Mouse (Mus musculus) myocyte (in vitro differentiated cells): ENCODE measurements at regions not wholly inside any gene's neighbourhood (a gene's known extent, or its start where the extent isn't known, plus 50 kb on each side); places are given as distances from the start of the nearest gene placed in this dataset.

Source experiments
- H3K27me3 ChIP-seq: one replicate; pipeline ENCODE4 v1.6.1; 2011; ENCODE audit not compliant: control insufficient read depth, insufficient read depth, insufficient read length
- H3K36me3 ChIP-seq: one replicate; pipeline ENCODE4 v1.6.1; 2011; ENCODE audit not compliant: control insufficient read depth, insufficient read depth
- H3K4me2 ChIP-seq: one replicate; pipeline ENCODE4 v1.6.1; 2011; ENCODE audit warnings: low read depth, control low read depth
- H3K4me3 ChIP-seq: one replicate; pipeline ENCODE4 v1.5.1; 2011; ENCODE audit warnings: mild to moderate bottlenecking, control low read depth, moderate library complexity
- H3K79me2 ChIP-seq: one replicate; pipeline ENCODE4 v1.6.1; 2011; ENCODE audit not compliant: control insufficient read depth, insufficient read depth
- H3ac ChIP-seq: one replicate; pipeline ENCODE4 v1.6.1; 2011; ENCODE audit not compliant: control insufficient read depth, insufficient read length
- CEBPB ChIP-seq: IDR thresholded peaks from 2 replicates; pipeline ENCODE4 v1.6.1; 2011; ENCODE audit warnings: mild to moderate bottlenecking, moderate library complexity; ENCODE audit not compliant: poor library complexity, insufficient read depth, severe bottlenecking
- E2F4 ChIP-seq: IDR thresholded peaks from one replicate; pipeline ENCODE4 v1.6.1; 2011; ENCODE audit warnings: mild to moderate bottlenecking, control low read depth, moderate library complexity; ENCODE audit not compliant: insufficient read depth
- MAX ChIP-seq: IDR thresholded peaks from one replicate; pipeline ENCODE4 v1.6.1; 2011; ENCODE audit warnings: low read depth, mild to moderate bottlenecking, control low read depth
- MYOD1 ChIP-seq, 3 experiments: IDR thresholded peaks; one replicate each; pipeline ENCODE4 v1.6.1; 2011; ENCODE audit warnings: control low read depth in 2 of 3, low read depth in 2 of 3, mild to moderate bottlenecking in 2 of 3, moderate library complexity in 1 of 3; ENCODE audit not compliant: insufficient read length in 2 of 3, control insufficient read depth in 1 of 3
- MYOG ChIP-seq, 3 experiments: IDR thresholded peaks; one replicate each; pipeline ENCODE4 v1.6.1; 2011; ENCODE audit warnings: control low read depth in 2 of 3, low read depth in 2 of 3, mild to moderate bottlenecking in 2 of 3; ENCODE audit not compliant: insufficient read length in 2 of 3, control insufficient read depth in 1 of 3, insufficient read depth in 1 of 3
- POLR2A ChIP-seq: IDR thresholded peaks from one replicate; pipeline ENCODE4 v1.6.1; 2011; ENCODE audit warnings: low read depth, mild to moderate bottlenecking, control low read depth, moderate library complexity; ENCODE audit not compliant: insufficient read length
- POLR2AphosphoS2 ChIP-seq: IDR thresholded peaks from one replicate; pipeline ENCODE4 v1.6.1; 2011; ENCODE audit warnings: low read depth, control low read depth; ENCODE audit not compliant: insufficient read length
- REST ChIP-seq: IDR thresholded peaks from one replicate; pipeline ENCODE4 v1.6.1; 2011; ENCODE audit warnings: mild to moderate bottlenecking, control low read depth, moderate library complexity; ENCODE audit not compliant: insufficient read depth, insufficient read length
- SRF ChIP-seq: IDR thresholded peaks from one replicate; pipeline ENCODE4 v1.6.1; 2011; ENCODE audit warnings: low read depth; ENCODE audit not compliant: control insufficient read depth, insufficient read length
- TCF12 ChIP-seq: IDR thresholded peaks from one replicate; pipeline ENCODE4 v1.6.1; 2011; ENCODE audit warnings: mild to moderate bottlenecking, control low read depth; ENCODE audit not compliant: poor library complexity, insufficient read depth, severe bottlenecking
- TCF3 ChIP-seq: IDR thresholded peaks from one replicate; pipeline ENCODE4 v1.6.1; 2011; ENCODE audit warnings: low read depth, control low read depth; ENCODE audit not compliant: insufficient read length
- USF1 ChIP-seq: IDR thresholded peaks from one replicate; pipeline ENCODE4 v1.6.1; 2011; ENCODE audit warnings: low read depth, mild to moderate bottlenecking, control low read depth, moderate library complexity

DNA sequence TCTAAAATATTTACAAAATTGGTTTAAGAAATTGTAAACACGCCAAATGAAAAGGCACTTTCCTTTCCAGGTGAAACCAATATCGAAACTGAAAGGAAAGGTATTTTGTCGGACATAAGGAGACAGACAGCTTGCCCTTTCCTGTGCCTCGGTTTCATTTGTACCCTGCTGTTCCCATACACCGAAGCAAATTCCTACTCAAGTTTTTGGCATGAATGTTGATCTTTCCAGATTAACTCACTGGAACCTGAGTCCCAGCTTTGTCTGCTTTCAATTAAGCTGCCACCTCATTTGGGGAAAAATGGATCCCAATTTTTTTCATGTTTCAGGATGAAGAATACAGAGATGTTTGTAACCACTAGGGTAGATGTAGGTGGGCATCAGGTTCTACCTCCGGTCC lies 537.9 kb downstream of the Tm4sf1 start:
- Histone ChIP-seq H3K27me3 (no peaks in the 10 kb centered on the region), H3K79me2 (no peaks in the 10 kb centered on the region), H3K4me2 (no peak overlapping the region), H3K4me3 (no peak overlapping the region), H3ac (no peak overlapping the region), H3K36me3 (no peaks in the 10 kb centered on the region)
- TF ChIP-seq MYOD1 (IDR thresholded peaks at IDR 0.05; ENCODE audit: control insufficient read depth in 1 of 3, insufficient read length in 2 of 3, low read depth in 2 of 3) (no peak), MYOG (IDR thresholded peaks at IDR 0.05; ENCODE audit: control insufficient read depth in 1 of 3, insufficient read depth in 1 of 3, insufficient read length in 2 of 3, low read depth in 2 of 3) (no peak), USF1 (no peak), TCF12 (no peak), MAX (no peak), POLR2AphosphoS2 (no peak), CEBPB (no peak), POLR2A (no peak), E2F4 (no peak), TCF3 (no peak), SRF (no peak)

DNA sequence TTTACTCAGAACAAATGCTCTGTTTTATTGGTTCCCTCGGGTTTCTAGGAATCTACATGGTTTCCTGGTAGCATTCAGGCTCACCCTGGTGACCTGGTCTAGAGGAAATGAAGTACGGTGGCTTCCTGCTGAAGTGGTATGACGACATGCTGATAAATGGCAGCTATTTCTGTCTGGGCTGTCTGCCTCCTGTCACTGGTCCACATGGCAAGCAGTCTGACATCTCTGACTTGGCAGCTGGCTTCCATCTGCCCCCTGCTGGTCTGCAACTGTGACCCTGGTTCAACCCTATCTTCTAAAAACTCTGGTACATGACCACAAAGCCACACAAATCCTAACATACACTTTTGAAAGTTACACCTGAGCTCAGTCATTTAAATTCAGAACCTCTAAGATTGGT lies 548.1 kb downstream of the Tm4sf1 start:
- Histone ChIP-seq H3K79me2 (no peaks in the 10 kb centered on the region), H3K4me2 (peak overlapping the region; percentile 36), H3ac (no peak overlapping the region), H3K27me3 (no peaks in the 10 kb centered on the region), H3K4me3 (no peak overlapping the region), H3K36me3 (no peaks in the 10 kb centered on the region)
- no peak for TF ChIP-seq TCF12
- no peak for TF ChIP-seq E2F4
- no peak for TF ChIP-seq MAX
- TF ChIP-seq USF1 = no peak
- TF ChIP-seq REST = no peak
- TF ChIP-seq MYOD1 (IDR thresholded peaks at IDR 0.05; ENCODE audit: control insufficient read depth in 1 of 3, insufficient read length in 2 of 3, low read depth in 2 of 3) = no peak
- TF ChIP-seq MYOG (IDR thresholded peaks at IDR 0.05; ENCODE audit: control insufficient read depth in 1 of 3, insufficient read depth in 1 of 3, insufficient read length in 2 of 3, low read depth in 2 of 3) = no peak
- no peak for TF ChIP-seq CEBPB
- TF ChIP-seq POLR2AphosphoS2 = no peak
- TF ChIP-seq SRF = no peak
- no peak for TF ChIP-seq TCF3
- TF ChIP-seq POLR2A = no peak

GRCm38 (mm10) chr3:56751926-56752325 lies 549.9 kb downstream of the Tm4sf1 start:
- no peaks in the 10 kb centered on the region for H3K36me3 ChIP-seq
- no peaks in the 10 kb centered on the region for H3K27me3 ChIP-seq
- H3ac ChIP-seq = no peak overlapping the region
- H3K4me2 ChIP-seq = no peak overlapping the region
- H3K4me3 ChIP-seq = no peak overlapping the region
- TF ChIP-seq USF1 (no peak), POLR2AphosphoS2 (no peak), REST (no peak), MYOG (IDR thresholded peaks at IDR 0.05; ENCODE audit: control insufficient read depth in 1 of 3, insufficient read depth in 1 of 3, insufficient read length in 2 of 3, low read depth in 2 of 3) (no peak), MYOD1 (IDR thresholded peaks at IDR 0.05; ENCODE audit: control insufficient read depth in 1 of 3, insufficient read length in 2 of 3, low read depth in 2 of 3) (no peak), POLR2A (no peak), TCF3 (no peak), MAX (no peak), E2F4 (no peak), CEBPB (no peak), SRF (no peak), TCF12 (no peak)
- H3K79me2 ChIP-seq = no peaks in the 10 kb centered on the region

DNA sequence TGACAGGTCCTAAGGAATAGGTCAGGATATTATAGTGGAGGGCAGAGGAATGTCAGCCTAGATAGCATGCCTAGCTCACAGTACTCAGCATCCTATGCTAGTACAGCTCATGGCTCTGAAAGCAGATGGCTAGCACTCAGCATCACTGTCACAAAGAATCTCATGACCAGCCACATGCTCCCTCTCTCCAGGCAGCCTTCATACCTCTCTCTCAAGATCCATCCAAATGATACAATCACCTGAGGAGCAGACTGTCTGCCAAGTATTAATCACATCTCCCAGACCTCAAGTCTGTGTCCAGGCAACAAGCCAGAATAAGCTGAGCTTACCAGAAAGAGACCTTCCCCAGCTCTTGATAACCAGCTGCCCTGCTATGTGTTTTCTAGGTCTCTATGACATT lies 557.4 kb upstream of the Nbea start:
- H3K27me3 ChIP-seq = no peaks in the 10 kb centered on the region
- H3K4me3 ChIP-seq = no peak overlapping the region
- no peak overlapping the region for H3ac ChIP-seq
- no peak for TF ChIP-seq MYOD1 (IDR thresholded peaks at IDR 0.05; ENCODE audit: control insufficient read depth in 1 of 3, insufficient read length in 2 of 3, low read depth in 2 of 3)
- no peaks in the 10 kb centered on the region for H3K79me2 ChIP-seq
- H3K36me3 ChIP-seq = no peaks in the 10 kb centered on the region
- no peak overlapping the region for H3K4me2 ChIP-seq

- no peak overlapping the region for H3K4me2 ChIP-seq
- no peaks in the 10 kb centered on the region for H3K36me3 ChIP-seq
- H3K79me2 ChIP-seq = no peaks in the 10 kb centered on the region
- no peak overlapping the region for H3K4me3 ChIP-seq
- TF ChIP-seq REST (no peak), MYOG (IDR thresholded peaks at IDR 0.05; ENCODE audit: control insufficient read depth in 1 of 3, insufficient read depth in 1 of 3, insufficient read length in 2 of 3, low read depth in 2 of 3) (no peak), POLR2A (no peak)
- H3K27me3 ChIP-seq = no peaks in the 10 kb centered on the region
- no peak overlapping the region for H3ac ChIP-seq
These were observed 556.0 kb upstream of the Nbea start for GRCm38 (mm10) chr3:56739451-56739850.

DNA sequence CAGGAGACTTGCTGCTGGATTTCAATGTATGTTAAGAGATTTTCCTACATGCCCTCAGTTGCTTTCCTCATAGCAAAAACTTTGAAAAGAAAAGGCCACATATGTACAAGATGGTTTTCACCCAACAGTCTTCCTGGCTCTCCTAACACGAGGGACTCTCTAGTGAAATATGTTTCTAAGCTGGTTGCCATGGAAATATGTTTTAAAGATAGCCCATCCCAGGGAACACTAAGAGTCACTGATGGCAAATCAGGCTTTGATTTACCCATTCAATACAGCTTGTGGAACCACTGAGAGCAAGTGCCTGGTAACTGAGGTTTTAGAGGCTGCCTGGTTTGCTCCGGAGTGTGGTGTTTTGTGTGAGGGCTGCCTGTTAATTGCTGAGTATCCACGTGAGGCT lies 547.3 kb upstream of the Nbea start:
- no peaks in the 10 kb centered on the region for H3K27me3 ChIP-seq
- H3K79me2 ChIP-seq = no peaks in the 10 kb centered on the region
- H3K4me3 ChIP-seq = no peak overlapping the region
- no peak overlapping the region for H3K4me2 ChIP-seq
- H3ac ChIP-seq = no peak overlapping the region
- TF ChIP-seq MYOD1 (IDR thresholded peaks at IDR 0.05; ENCODE audit: control insufficient read depth in 1 of 3, insufficient read length in 2 of 3, low read depth in 2 of 3) (no peak), TCF12 (no peak)
- no peaks in the 10 kb centered on the region for H3K36me3 ChIP-seq
